Mouse (Mus musculus): ENCODE results near the gene Pdcd11.
"Not testable (repeated sequence)": the region's sequence is repeated elsewhere in the genome, so short reads cannot be mapped to it uniquely, and the experiment has no call there.

Pdcd11 gene

DNA sequence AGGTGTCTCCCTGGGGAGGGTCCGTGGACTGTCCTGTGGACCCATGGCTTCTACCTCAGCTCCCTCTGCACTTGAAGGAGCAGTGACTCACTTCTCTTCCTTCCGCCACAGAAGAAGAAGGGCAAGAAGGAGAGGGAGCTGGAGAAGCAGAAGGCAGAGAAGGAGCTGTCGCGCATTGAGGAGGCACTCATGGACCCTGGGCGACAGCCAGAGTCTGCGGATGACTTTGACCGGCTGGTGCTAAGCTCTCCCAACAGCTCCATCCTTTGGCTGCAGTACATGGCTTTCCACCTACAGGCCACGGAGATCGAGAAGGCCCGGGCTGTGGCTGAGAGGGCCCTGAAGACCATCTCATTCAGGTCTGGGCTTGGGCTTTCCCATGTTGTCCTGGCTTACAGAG, 37.6 kb downstream of the Pdcd11 start:
- DNase-seq (ENCODE audit: low read depth, low spot score), result no peak

- no peak for DNase-seq (ENCODE audit: low read depth, low spot score)
These were observed 38.3 kb downstream of the Pdcd11 start for GRCm38 (mm10) chr19:47128835-47129234.

- DNase-seq (ENCODE audit: low read depth, low spot score), result no peak
These were observed 40.1 kb downstream of the Pdcd11 start for GRCm38 (mm10) chr19:47130551-47131125.

DNA sequence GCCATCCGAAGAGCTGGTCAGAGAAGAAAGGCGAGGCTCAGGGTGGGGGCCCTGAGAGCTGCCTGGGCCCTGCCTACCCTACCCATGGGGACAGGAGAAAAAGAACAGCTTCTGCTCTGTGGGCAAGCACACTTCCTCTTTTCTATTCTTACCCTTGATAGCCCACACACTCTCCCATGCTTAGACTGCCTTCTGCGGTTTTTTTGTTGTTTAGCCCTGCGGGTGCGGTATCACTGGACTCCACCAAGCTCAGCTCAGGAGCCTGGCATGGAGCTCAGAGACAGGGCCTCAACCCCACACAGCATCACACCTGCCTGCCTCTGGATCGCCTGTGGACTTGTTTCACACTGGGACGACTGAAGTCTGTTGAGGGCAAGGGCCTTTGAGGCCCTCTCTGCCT, 42.6 kb downstream of the Pdcd11 start:
- DNase-seq (ENCODE audit: low read depth, low spot score), result no peak

DNA sequence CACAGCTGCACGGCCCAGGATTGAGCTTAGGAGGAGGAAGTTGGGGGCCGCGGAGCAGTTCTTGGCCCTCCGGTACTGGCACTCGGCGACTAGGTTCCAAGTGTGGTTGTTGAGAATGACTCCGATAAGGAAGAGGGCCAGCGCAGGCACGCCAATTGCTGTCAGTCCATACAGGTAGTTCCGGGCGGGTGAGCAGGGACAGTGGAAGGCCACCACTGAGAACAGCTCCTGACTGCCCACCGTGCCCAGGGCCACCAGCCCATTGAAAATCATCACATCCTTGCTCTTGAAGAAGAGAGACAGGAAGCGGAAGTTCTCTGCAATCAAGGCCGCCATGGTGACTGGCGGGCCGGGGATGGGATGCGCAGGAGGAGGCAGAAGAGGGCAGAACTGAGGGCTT, 45.0 kb downstream of the Pdcd11 start:
- no peak for DNase-seq (ENCODE audit: low read depth, low spot score)

GRCm38 (mm10) chr19:47136170-47136569, 45.6 kb downstream of the Pdcd11 start:
- no peak for DNase-seq (ENCODE audit: low read depth, low spot score)

DNA sequence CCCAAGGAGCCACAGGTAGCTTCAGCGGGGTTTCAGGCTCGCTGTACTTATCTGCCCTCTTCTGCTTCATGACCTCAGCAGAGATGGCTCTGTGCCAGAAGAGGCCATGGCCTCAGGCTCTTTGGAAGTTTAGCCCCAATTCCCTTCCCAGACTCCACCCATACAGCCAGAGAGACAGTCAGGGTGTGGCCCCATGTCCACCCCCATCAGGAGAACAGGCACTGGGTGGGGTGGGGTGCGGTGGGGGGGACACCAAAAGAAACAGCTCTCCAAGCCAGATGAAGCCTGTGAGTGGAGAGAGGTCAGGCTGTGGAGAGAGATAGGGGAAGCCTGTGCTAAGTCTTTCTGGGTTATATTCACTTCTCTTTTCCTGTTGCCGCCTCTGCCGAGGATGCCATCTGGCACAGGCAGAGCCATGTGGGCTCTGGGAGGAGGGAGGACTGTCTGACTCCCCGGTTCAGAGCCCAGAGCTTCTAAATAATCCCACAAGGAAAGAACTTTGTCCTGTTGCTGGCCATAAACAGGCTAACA, 46.5 kb downstream of the Pdcd11 start:
- no peak for DNase-seq (ENCODE audit: low read depth, low spot score)

DNA sequence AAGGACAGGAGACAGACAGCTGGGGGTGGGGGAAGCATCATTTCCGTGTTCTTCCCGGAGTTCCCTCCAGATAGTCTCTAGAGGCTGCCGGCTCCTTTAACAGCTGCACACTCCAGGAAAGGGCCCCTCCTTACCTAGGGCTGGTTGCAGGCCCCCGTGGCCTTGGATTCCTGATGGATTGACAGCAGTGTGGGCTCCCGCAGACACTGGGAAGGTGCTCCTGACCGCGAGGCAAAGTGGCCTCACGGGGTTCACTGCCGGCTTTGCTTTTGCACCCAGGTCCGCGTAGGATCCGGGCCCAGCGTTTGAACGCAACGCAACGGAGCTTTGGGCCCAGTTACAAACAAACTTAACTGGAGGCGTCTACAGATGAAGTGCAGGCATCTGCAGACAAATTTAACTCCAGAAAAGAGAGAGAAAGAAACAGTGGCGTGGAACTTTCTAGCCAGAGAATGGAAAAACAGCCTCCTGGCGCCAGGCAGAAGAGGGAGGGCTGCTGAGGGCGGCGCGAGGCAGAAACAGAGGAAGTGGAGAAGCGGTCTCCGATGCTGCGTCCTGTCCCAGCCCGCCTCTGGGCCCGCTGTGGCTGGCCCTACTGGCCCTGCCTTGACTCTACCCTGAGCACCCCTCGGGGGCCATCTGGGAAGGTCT, 47.3 kb downstream of the Pdcd11 start, which contains the start of gene Calhm2:
TSS of gene Calhm2 (minus strand) at position 524 of the 651 bp plus-strand sequence.
- DNase-seq (ENCODE audit: low read depth, low spot score), result no peak

DNA sequence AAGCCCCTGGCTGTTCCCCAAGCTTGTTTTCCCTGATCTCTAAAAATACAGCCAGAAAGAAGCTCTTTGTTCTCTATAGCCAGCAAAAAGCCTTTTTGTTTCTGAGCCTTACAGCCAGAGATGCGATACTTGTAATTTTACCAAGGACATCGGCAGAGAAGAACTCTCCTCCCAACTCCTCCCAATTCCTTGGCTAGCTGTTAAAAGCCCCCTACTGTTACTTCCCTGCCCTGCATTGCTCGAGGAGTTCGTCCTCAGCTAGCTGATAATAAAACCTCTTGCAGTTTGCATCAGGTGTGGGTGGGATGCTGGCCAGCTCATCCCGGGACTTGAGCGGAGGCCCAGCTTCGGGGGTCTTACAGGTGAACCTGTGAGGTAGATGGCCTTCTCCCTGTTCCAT, 49.0 kb downstream of the Pdcd11 start:
- not testable (repeated sequence) for DNase-seq (ENCODE audit: low read depth, low spot score)

GRCm38 (mm10) chr19:47142438-47142837, 51.9 kb downstream of the Pdcd11 start:
- DNase-seq (ENCODE audit: low read depth, low spot score), result no peak

GRCm38 (mm10) chr19:47144154-47144553, 53.6 kb downstream of the Pdcd11 start, which contains the start of gene Calhm1:
TSS of gene Calhm1 (minus strand) at chr19:47144254.
- no peak for DNase-seq (ENCODE audit: low read depth, low spot score)

- DNase-seq (ENCODE audit: low read depth, low spot score), result no peak
These were observed 57.8 kb downstream of the Pdcd11 start for GRCm38 (mm10) chr19:47148267-47148847.

GRCm38 (mm10) chr19:47149854-47150253, 59.3 kb downstream of the Pdcd11 start:
- DNase-seq (ENCODE audit: low read depth, low spot score), result peak; percentile 49

GRCm38 (mm10) chr19:47151332-47152061, 60.9 kb downstream of the Pdcd11 start:
- no peak for DNase-seq (ENCODE audit: low read depth, low spot score)

DNA sequence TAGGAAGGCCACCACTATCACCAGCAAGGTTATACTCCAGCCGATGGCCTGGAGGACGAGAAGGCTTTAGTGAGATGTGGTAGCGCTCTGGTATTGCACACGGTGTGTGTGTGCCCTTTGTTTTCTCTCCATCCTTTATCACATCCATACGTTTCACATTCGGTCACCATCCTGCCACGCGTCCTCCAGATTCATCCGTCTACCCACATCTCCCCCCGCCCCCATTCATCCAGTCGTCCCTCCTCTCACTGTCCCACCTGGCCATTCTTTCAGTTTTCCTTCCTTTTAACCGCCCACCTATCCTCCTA, 61.4 kb downstream of the Pdcd11 start:
- no peak for DNase-seq (ENCODE audit: low read depth, low spot score)

GRCm38 (mm10) chr19:47153767-47154166, 63.2 kb downstream of the Pdcd11 start:
- DNase-seq (ENCODE audit: low read depth, low spot score), result no peak

GRCm38 (mm10) chr19:47157664-47158063, 67.1 kb downstream of the Pdcd11 start, which contains the start of gene Calhm3:
TSS of gene Calhm3 (minus strand) at chr19:47157764.
- DNase-seq (ENCODE audit: low read depth, low spot score), result no peak

GRCm38 (mm10) chr19:47161669-47162068, 71.1 kb downstream of the Pdcd11 start:
- no peak for DNase-seq (ENCODE audit: low read depth, low spot score)

DNA sequence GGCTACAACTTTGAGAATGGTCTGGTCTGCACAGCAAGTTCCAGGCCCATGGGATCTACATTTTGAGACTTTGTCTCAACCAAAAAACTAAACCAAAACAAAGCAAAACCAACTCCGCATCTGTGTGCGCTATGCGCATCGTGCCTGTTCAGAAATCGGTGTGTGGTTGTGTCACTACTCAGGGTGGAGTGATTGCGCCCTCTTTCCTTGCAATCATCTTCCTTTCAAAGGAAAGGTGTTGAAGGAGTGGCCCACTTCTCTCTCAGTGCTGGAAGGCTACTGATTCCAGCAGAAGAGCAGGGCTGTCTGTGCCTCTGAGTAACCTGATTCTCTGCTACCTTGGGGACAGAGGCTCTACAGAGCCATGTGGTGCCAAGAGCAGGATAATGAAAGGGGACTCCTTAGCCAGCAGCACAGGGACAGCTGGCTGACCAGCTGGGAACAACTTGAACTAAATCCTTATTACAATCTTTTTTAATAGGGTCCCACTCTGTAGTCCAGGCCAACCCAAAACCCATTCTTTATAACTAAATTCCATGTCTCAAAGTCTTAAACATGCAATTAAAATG, 72.7 kb downstream of the Pdcd11 start:
- no peak for DNase-seq (ENCODE audit: low read depth, low spot score)

- no peak for DNase-seq (ENCODE audit: low read depth, low spot score)
These were observed 76.2 kb downstream of the Pdcd11 start for GRCm38 (mm10) chr19:47166758-47167157.

GRCm38 (mm10) chr19:47167617-47168214, 77.1 kb downstream of the Pdcd11 start:
- no peak for DNase-seq (ENCODE audit: low read depth, low spot score)
